In genomic region chr6:38297580-38298245, GRCm38 (mm10) we compare ENCODE assay signal across 8 mouse cellular contexts. TPM values are rescaled to one million over a fixed set of nuclear protein-coding genes. Genes with fewer than 3 reads are reported as not detected.
DNase-seq lines count a peak whose midpoint lies in the region; ATAC-seq lines count a peak whose summit lies in the region.

No protein-coding gene starts in this region.

- peaks cover 34% of the 10 kb centered on the region for H3K36me3 ChIP-seq in kidney, embryonic 14.5 days (ENCODE audit: control insufficient read depth, insufficient read depth, low read length)
- peaks cover 9% of the 10 kb centered on the region; the same call in 1 of the 2 replicates for H3K36me3 ChIP-seq in hindbrain, embryonic 16.5 days (ENCODE audit: control insufficient read depth, insufficient read depth, low read length)
- 0 out of 2 replicates have a peak, but pooled peaks cover 9% of the 10 kb centered on the region for H3K36me3 ChIP-seq in midbrain, embryonic 15.5 days (replicated peaks)

- 31% methylated on average over 12 of the region's 12 CpGs for WGBS in kidney, embryonic 14.5 days
- WGBS in hindbrain, embryonic 16.5 days: 39% methylated on average over 12 of the region's 12 CpGs
- WGBS in midbrain, embryonic 15.5 days: 38% methylated on average over 12 of the region's 12 CpGs

- ATAC-seq in kidney, embryonic 14.5 days (ENCODE audit: low FRiP score, low TSS enrichment): 0 out of 2 replicates have a peak, but pooled peaks have one; percentile 17
- ATAC-seq in hindbrain, embryonic 16.5 days: no peak
- no peak for ATAC-seq in midbrain, embryonic 15.5 days (replicated peaks)

- no peaks in the 10 kb centered on the region for H3K9me3 ChIP-seq in kidney, embryonic 14.5 days (ENCODE audit: control insufficient read depth, low read length)
- no peaks in the 10 kb centered on the region for H3K9me3 ChIP-seq in hindbrain, embryonic 16.5 days (ENCODE audit: control insufficient read depth, low read length)
- no peaks in the 10 kb centered on the region for H3K9me3 ChIP-seq in midbrain, embryonic 15.5 days

- peak overlapping the region; percentile 96 for H3K9ac ChIP-seq in kidney, embryonic 14.5 days (ENCODE audit: low read depth, low read length)
- peak overlapping the region; percentile 94 for H3K9ac ChIP-seq in hindbrain, embryonic 16.5 days (ENCODE audit: low read depth, low read length)
- peak overlapping the region; percentile 61 for H3K9ac ChIP-seq in midbrain, embryonic 15.5 days

- H3K27me3 ChIP-seq in kidney, embryonic 14.5 days (ENCODE audit: control insufficient read depth, insufficient read depth, low read length): no peaks in the 10 kb centered on the region
- H3K27me3 ChIP-seq in hindbrain, embryonic 16.5 days (replicated peaks; ENCODE audit: control insufficient read depth, insufficient read depth, low read length): no peaks in the 10 kb centered on the region
- no peaks in the 10 kb centered on the region for H3K27me3 ChIP-seq in midbrain, embryonic 15.5 days (replicated peaks)

- H3K4me2 ChIP-seq in kidney, embryonic 14.5 days (replicated peaks; ENCODE audit: low read depth, low read length): peak overlapping the region; percentile 78
- peak overlapping the region; percentile 75 for H3K4me2 ChIP-seq in hindbrain, embryonic 16.5 days (ENCODE audit: low read length)
- H3K4me2 ChIP-seq in midbrain, embryonic 15.5 days: peak overlapping the region; percentile 66

- no peak for DNase-seq in kidney, postnatal 14 days
- peak; percentile 1 for DNase-seq in brain, embryonic 18.5 days (ENCODE audit: low read depth, low spot score)
- DNase-seq in left cerebral cortex, adult 11 months (ENCODE audit: low spot score): no peak
- no peak for DNase-seq in thymus, postnatal 0 days (ENCODE audit: low spot score)
- DNase-seq in testis, postnatal 14 days (ENCODE audit: low spot score): no peak

- peak overlapping the region; percentile 92 for H3K4me3 ChIP-seq in kidney, embryonic 14.5 days (ENCODE audit: low read length)
- peak overlapping the region; percentile 76 for H3K4me3 ChIP-seq in hindbrain, embryonic 16.5 days (ENCODE audit: low read length)
- peak overlapping the region; percentile 51 for H3K4me3 ChIP-seq in midbrain, embryonic 15.5 days

- H3K27ac ChIP-seq in kidney, embryonic 14.5 days (ENCODE audit: low read depth, low read length): peak overlapping the region; percentile 97
- 0 out of 2 replicates have a peak overlapping the region, but pooled peaks have one; percentile 26 for H3K27ac ChIP-seq in hindbrain, embryonic 16.5 days (ENCODE audit: low read depth, low read length)
- peak overlapping the region; percentile 84 for H3K27ac ChIP-seq in midbrain, embryonic 15.5 days

- peaks cover 6% of the 10 kb centered on the region for H3K4me1 ChIP-seq in kidney, embryonic 14.5 days (ENCODE audit: control insufficient read depth, insufficient read depth, low read length)
- H3K4me1 ChIP-seq in hindbrain, embryonic 16.5 days (ENCODE audit: control insufficient read depth, insufficient read depth, low read depth, low read length): peaks cover 9% of the 10 kb centered on the region
- peaks cover 11% of the 10 kb centered on the region for H3K4me1 ChIP-seq in midbrain, embryonic 15.5 days

RNA-seq across cellular contexts. Expression of gene Zc3hav1l, which starts 1.3 kb away (rescaled TPM):
- 10.9 and 14.9 TPM in 2 replicates for polyA plus RNA-seq in kidney, embryonic 14.5 days (2014; fragmentation: Nextera tagmentation; extraction: Ambion mirVana)
- polyA plus RNA-seq in hindbrain, embryonic 16.5 days (2015; fragmentation: Nextera tagmentation; extraction: Ambion mirVana): 4.9 and 6.4 TPM in 2 replicates
- 8.2 and 9.1 TPM in 2 replicates for polyA plus RNA-seq in midbrain, embryonic 15.5 days (2015; fragmentation: Nextera tagmentation; extraction: Ambion mirVana)
- 2.5 and 2.7 TPM in 2 replicates for polyA plus RNA-seq in thymus, postnatal 0 days (2015; fragmentation: Nextera tagmentation; extraction: Ambion mirVana)

RNA-seq across cellular contexts. Expression of gene D630045J12Rik, which starts 43.9 kb away (rescaled TPM):
- polyA plus RNA-seq in kidney, embryonic 14.5 days (2014; fragmentation: Nextera tagmentation; extraction: Ambion mirVana): 7.9 and 12.3 TPM in 2 replicates
- polyA plus RNA-seq in hindbrain, embryonic 16.5 days (2015; fragmentation: Nextera tagmentation; extraction: Ambion mirVana): 10.4 and 13.6 TPM in 2 replicates
- 19.7 and 21.0 TPM in 2 replicates for polyA plus RNA-seq in midbrain, embryonic 15.5 days (2015; fragmentation: Nextera tagmentation; extraction: Ambion mirVana)
- polyA plus RNA-seq in thymus, postnatal 0 days (2015; fragmentation: Nextera tagmentation; extraction: Ambion mirVana): 0.24 and 0.35 TPM in 2 replicates

RNA-seq across cellular contexts. Expression of gene Zc3hav1, which starts 56.7 kb away (rescaled TPM):
- 2.1 and 3.4 TPM in 2 replicates for polyA plus RNA-seq in kidney, embryonic 14.5 days (2014; fragmentation: Nextera tagmentation; extraction: Ambion mirVana)
- polyA plus RNA-seq in hindbrain, embryonic 16.5 days (2015; fragmentation: Nextera tagmentation; extraction: Ambion mirVana): 1.4 and 1.6 TPM in 2 replicates
- polyA plus RNA-seq in midbrain, embryonic 15.5 days (2015; fragmentation: Nextera tagmentation; extraction: Ambion mirVana): 1.6 and 1.7 TPM in 2 replicates
- polyA plus RNA-seq in thymus, postnatal 0 days (2015; fragmentation: Nextera tagmentation; extraction: Ambion mirVana): 39.7 and 46.3 TPM in 2 replicates

Comparison
In these comparisons a context has a peak if more than half of its experiments do, and no peak if none do; other contexts are left out.
1. H3K27ac ChIP-seq: peak in every context shown above with its lines; median percentile 97 in kidney, embryonic 14.5 days; 84 in midbrain, embryonic 15.5 days; 26 in hindbrain, embryonic 16.5 days.